Mouse (Mus musculus) cerebellum, adult 2 months (tissue): ENCODE measurements around the gene Gsg1l.

Experiments used
- CTCF ChIP-seq: fragments of 200-500 bp; IDR thresholded peaks from 2 replicates; pipeline ENCODE4 v1.5.1; 2011; ENCODE audit warnings: low read depth, mild to moderate bottlenecking, control low read depth, low read length, moderate library complexity, borderline replicate concordance; ENCODE audit not compliant: insufficient read depth
- POLR2A ChIP-seq: fragments of 200-500 bp; IDR thresholded peaks from 2 replicates; pipeline ENCODE4 v1.6.1; 2011; ENCODE audit warnings: low read length, control low read depth, borderline replicate concordance; ENCODE audit not compliant: insufficient read depth

DNA sequence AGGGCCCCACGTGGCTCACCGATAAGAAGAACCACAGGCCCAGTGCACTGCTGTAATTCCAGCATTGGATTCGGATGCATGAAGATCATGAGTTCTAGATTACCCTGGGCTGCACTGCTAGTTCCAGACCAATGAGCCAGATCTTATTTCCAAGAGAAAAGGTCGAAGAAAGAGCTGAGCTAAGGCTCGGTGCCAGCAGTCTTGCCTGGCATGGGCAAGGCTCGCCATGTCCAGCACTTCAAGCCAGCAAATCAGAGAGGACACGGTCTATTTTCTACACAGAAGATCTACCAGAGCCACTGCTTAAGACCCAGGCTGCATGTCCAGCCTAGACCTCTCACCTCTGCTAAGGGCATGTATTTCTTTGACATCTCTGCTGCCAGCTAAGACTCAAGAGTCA is 92.2 kb downstream of the Gsg1l start:
- TF ChIP-seq CTCF (no peak), POLR2A (no peak)
